Mouse (Mus musculus) hindbrain, embryonic 11.5 days (tissue): ENCODE measurements around the gene Mettl1. TPM values are rescaled to one million over a fixed set of nuclear protein-coding genes. Genes with fewer than 3 reads are reported as not detected.

Experiments used
- ATAC-seq: fragments of 200-750 bp; cut with Nextera tagmentation; 2 replicates; pipeline ENCODE4 v1.8.0; 2017; ENCODE audit warnings: mild to moderate bottlenecking, moderate TSS enrichment, moderate library complexity; ENCODE audit not compliant: low FRiP score
- DNase-seq: peaks from one replicate; pipeline ENCODE4 v3.0.0-alpha.2; 2015; ENCODE audit warnings: low spot score
- H3K27ac ChIP-seq: fragments of 300-500 bp; sonication (generic); 2 replicates; pipeline ENCODE4 v1.5.1; 2014; ENCODE audit warnings: mild to moderate bottlenecking, low read depth, low read length
- H3K27me3 ChIP-seq: fragments of 300-500 bp; sonication (generic); 2 replicates; pipeline ENCODE4 v1.6.1; 2014; ENCODE audit warnings: mild to moderate bottlenecking, low read length, moderate library complexity, mixed read lengths; ENCODE audit not compliant: control insufficient read depth, insufficient read depth
- H3K36me3 ChIP-seq: fragments of 300-500 bp; sonication (generic); 2 replicates; pipeline ENCODE4 v1.6.1; 2014; ENCODE audit warnings: mild to moderate bottlenecking, low read length, moderate library complexity, mixed read lengths; ENCODE audit not compliant: control insufficient read depth, insufficient read depth
- H3K4me1 ChIP-seq: fragments of 300-500 bp; sonication (generic); replicated peaks from 2 replicates; pipeline ENCODE4 v1.6.1; 2014; ENCODE audit warnings: low read length, mixed read lengths; ENCODE audit not compliant: control insufficient read depth, insufficient read depth
- H3K4me2 ChIP-seq: fragments of 300-500 bp; sonication (generic); replicated peaks from 2 replicates; pipeline ENCODE4 v1.6.1; 2014; ENCODE audit warnings: mild to moderate bottlenecking, low read depth, low read length
- H3K4me3 ChIP-seq: fragments of 300-500 bp; sonication (generic); 2 replicates; pipeline ENCODE4 v1.5.1; 2014; ENCODE audit warnings: low read depth, low read length
- H3K9ac ChIP-seq: fragments of 300-500 bp; sonication (generic); 2 replicates; pipeline ENCODE4 v1.6.1; 2014; ENCODE audit warnings: low read depth, low read length
- H3K9me3 ChIP-seq: fragments of 300-500 bp; sonication (generic); 2 replicates; pipeline ENCODE4 v1.6.1; 2016; ENCODE audit warnings: low read length; ENCODE audit not compliant: control insufficient read depth
- WGBS: fragments of 180-500 bp; shearing (Covaris S2); extraction: QIAGEN DNeasy Blood & Tissue Kit; methylation state at CpG from one replicate; pipeline ENCODE4 v1.1.7; 2014; 5-methylcytosine and 5-hydroxymethylcytosine counted together
- polyA plus RNA-seq: library from polyadenylated mRNA; unstranded; fragments of >200 nt; fragmentation: Nextera tagmentation; extraction: Ambion mirVana; gene quantifications from 2 replicates; pipeline ENCODE4 v1.2.1, GENCODE M21; 2014

The Mettl1 gene
- polyA plus RNA-seq, 1 experiment from 2014 or later: 36.7 TPM

DNA sequence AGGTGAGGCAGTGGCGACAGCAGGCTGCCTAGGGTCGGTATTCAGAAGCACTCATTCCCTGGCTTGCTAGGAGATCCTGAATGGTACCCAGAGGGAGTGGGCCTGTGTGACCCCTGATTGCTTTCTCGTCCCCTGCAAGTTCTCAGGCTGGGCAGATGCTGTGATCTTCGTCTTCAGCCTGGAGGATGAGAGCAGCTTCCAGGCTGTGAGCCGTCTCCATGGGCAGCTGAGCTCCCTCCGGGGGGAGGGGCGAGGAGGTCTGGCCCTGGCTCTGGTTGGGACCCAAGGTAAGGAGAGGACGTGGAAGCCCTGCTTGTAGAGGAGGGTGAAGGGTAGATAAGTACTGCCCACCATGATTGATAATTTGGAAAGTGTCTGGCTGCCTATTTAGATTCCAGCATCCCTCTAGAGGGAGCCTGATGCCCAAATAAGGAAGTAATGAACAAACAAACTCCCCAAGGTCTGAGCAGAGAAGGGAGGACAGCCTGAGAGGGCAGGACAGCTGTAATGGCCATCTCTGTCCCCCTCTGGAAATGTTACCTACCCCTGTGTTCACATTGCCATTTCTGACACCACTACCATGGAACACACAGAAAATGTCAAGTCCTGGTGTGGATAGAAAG, 42.2 kb downstream of the Mettl1 start:
- Histone ChIP-seq H3K4me3 (no peak overlapping the region), H3K9me3 (no peaks in the 10 kb centered on the region), H3K36me3 (no peaks in the 10 kb centered on the region), H3K4me1 (peaks cover 18% of the 10 kb centered on the region), H3K9ac (no peak overlapping the region), H3K4me2 (no peak overlapping the region), H3K27ac (no peak overlapping the region), H3K27me3 (peaks cover 41% of the 10 kb centered on the region)
- ATAC-seq (no peak), DNase-seq (no peak)
- WGBS: 38% methylated on average over 8 of the region's 8 CpGs

DNA sequence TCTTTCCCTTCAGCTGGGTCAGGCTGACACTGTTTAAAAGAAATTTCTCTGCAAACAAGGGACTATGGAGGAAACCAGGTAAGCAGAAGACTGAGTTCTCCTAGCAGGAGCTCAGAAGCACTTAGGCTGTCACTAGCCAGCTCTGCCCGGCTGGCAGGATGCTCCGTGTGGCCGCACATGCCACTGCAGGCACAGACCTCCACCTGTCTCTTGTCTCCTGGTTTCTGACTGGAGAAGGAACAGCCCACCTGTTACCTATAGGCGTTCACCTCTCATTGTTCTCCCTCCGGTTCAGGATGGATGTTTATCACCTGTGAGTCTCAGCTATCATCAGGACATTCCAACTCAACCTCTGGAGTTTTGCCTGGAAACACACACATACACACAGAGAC, 42.7 kb downstream of the Mettl1 start:
- Histone ChIP-seq H3K4me2 (no peak overlapping the region), H3K27ac (no peak overlapping the region), H3K27me3 (peaks cover 42% of the 10 kb centered on the region), H3K4me1 (peaks cover 18% of the 10 kb centered on the region), H3K36me3 (no peaks in the 10 kb centered on the region), H3K9ac (no peak overlapping the region), H3K4me3 (no peak overlapping the region), H3K9me3 (no peaks in the 10 kb centered on the region)
- DNase-seq: no peak
- no peak for ATAC-seq
- WGBS: 60% methylated on average over 5 of the region's 5 CpGs

DNA sequence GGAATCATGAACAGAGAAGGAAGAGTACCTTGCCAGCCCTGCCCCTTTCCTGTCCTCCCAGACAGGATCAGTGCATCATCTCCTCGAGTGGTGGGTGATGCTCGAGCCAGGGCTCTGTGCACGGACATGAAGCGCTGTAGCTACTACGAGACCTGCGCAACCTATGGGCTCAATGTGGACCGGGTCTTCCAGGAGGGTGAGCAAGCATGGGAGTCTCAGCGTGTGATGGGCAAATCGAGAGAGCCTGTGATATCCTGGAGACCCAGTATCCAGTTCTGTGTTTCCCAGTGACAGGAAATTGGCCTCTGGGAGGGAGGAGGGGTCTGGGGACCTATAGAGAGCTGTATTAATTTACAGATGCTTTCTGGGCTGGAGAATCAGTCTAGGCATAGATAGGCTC, 43.8 kb downstream of the Mettl1 start:
- Histone ChIP-seq H3K9ac (no peak overlapping the region), H3K9me3 (no peaks in the 10 kb centered on the region), H3K4me2 (no peak overlapping the region), H3K27me3 (peaks cover 42% of the 10 kb centered on the region), H3K4me1 (peaks cover 12% of the 10 kb centered on the region), H3K36me3 (no peaks in the 10 kb centered on the region), H3K27ac (no peak overlapping the region), H3K4me3 (no peak overlapping the region)
- no peak for DNase-seq
- no peak for ATAC-seq
- 86% methylated on average over 9 of the region's 9 CpGs for WGBS

DNA sequence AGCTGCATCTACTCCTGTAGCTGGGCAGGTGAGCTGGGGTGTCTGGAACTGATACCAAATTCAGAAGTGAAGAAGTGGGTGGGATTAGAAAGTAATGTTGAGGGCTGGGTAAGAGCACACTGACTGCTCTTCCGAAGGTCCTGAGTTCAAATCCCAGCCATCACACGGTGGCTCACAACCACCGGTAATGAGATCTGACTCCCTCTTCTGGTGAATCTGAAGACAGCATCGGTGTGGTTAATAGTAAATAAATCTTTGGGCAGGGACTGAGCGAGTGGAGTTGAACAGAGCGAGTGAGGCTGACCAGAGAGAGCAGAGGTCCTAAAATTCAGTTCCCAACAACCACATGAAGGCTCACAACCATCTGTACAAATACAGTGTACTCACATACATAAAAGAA, 44.4 kb downstream of the Mettl1 start:
- Histone ChIP-seq H3K9me3 (no peaks in the 10 kb centered on the region), H3K4me2 (no peak overlapping the region), H3K4me3 (no peak overlapping the region), H3K4me1 (peaks cover 6% of the 10 kb centered on the region), H3K36me3 (no peaks in the 10 kb centered on the region), H3K27me3 (peaks cover 42% of the 10 kb centered on the region), H3K9ac (no peak overlapping the region), H3K27ac (no peak overlapping the region)
- DNase-seq: no peak
- WGBS: 76% methylated on average over 6 of the region's 6 CpGs
- ATAC-seq: no peak

DNA sequence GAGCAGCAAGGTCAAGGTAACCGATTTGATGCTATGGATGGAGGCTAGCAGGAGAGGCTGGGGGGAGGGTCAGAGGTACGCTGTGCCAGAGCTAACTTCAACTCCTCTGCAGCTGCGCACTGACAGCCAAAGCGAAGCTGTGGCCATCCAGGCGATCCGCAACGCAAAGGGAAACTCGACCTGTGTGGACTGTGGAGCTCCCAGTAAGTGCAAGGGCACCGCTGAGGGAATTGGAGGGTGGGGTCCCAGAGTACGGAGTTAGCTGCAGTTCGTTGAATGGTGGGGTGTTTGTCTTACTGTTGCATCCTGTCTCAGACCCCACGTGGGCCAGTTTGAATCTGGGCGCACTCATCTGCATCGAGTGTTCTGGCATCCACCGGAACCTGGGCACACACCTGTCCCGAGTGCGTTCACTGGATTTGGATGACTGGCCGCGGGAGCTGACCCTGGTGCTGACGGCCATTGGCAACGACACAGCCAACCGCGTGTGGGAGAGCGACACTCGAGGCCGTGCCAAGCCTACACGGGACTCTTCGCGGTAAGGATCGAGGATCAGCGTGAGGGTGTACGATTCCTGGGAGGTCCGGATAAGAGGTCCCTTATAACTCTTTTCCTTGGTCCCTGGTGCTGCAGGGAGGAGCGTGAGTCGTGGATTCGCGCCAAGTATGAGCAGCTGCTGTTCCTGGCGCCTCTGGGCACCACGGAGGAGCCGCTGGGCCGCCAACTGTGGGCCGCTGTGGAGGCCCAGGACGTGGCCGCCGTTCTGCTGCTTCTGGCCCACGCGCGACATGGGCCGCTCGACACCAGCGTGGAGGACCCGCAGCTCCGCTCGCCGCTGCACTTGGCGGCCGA, 49.6 kb downstream of the Mettl1 start:
- no peak for ATAC-seq
- Histone ChIP-seq H3K27me3 (peaks cover 48% of the 10 kb centered on the region), H3K27ac (no peak overlapping the region), H3K4me2 (no peak overlapping the region; the same call in 1 of the 2 replicates), H3K4me1 (0 out of 2 replicates have a peak, but pooled peaks cover 3% of the 10 kb centered on the region), H3K4me3 (no peak overlapping the region), H3K9me3 (no peaks in the 10 kb centered on the region), H3K9ac (no peak overlapping the region), H3K36me3 (no peaks in the 10 kb centered on the region)
- 7% methylated on average over 57 of the region's 57 CpGs for WGBS
- DNase-seq: peak; percentile 51

DNA sequence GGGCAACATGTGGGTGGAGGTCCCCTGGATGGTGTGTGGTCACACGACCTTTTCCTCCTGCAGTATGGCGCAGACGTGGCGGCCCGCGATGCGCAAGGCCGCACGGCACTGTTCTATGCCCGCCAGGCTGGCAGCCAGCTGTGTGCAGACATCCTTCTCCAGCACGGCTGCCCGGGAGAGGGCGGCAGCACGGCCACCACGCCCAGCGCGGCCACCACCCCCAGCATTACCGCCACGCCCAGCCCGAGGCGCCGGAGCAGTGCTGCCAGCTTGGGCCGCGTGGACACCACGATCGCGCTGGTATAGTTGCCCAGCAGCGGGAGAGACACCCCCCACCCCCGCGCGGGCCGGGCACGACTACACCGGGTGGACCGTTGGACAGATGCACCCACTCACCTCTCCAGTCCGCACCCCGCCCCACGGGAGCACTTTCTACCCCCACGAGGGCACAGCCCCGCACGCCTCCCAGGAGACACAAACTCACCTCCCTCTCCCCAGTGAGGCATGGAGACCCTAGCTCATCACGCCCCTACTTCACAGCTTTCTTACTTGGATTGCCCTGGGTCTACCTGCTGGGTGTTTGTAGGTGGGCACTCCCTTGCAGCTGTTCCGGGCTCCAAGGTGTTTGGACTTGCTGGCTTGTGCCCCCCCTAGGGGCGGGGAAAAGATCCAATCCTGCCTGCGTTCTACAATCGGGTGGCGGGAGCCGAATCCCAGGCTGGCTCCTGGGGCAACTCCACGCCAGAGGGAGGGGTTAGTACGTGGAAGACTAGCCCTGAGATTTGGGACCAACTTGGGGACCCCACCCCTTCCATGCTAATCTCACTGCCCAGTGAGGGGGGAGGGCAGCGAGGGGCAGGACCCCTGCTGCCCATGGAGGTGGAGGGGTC, 50.5 kb downstream of the Mettl1 start:
- H3K36me3 ChIP-seq: no peaks in the 10 kb centered on the region
- DNase-seq: peak; percentile 28
- WGBS: 6% methylated on average over 47 of the region's 51 CpGs
- no peaks in the 10 kb centered on the region for H3K9me3 ChIP-seq
- H3K4me1 ChIP-seq: 0 out of 2 replicates have a peak, but pooled peaks cover 3% of the 10 kb centered on the region
- peak; percentile 25; the same call in 1 of the 2 replicates for ATAC-seq
- peaks cover 48% of the 10 kb centered on the region for H3K27me3 ChIP-seq
- H3K4me2 ChIP-seq: no peak overlapping the region; the same call in 1 of the 2 replicates
- peak overlapping the region; percentile 17; the same call in 1 of the 2 replicates for H3K4me3 ChIP-seq
- no peak overlapping the region for H3K27ac ChIP-seq
- peak overlapping the region; percentile 27; the same call in 1 of the 2 replicates for H3K9ac ChIP-seq

DNA sequence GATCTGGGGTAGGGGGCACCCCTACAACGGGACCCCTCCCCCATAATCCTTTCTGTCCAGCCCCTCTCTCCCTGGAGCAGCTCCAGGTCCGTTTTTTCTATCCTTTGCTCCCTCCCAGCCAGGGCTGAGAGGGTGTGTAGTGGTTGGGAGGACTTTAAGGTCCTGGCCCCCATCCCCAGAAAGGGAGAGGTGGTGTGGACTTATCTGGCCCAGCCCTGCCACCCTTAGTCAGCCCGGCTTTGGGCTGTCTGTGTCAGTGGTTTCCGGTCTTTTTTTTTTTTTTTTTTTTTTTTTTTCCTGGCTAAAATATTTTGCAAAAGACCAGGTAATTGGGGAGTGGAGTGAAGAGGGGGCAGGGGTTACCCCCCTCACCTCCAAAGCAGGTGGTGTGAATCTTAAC, 51.5 kb downstream of the Mettl1 start:
- no peak overlapping the region for H3K4me2 ChIP-seq
- no peak overlapping the region for H3K27ac ChIP-seq
- H3K27me3 ChIP-seq: peaks cover 45% of the 10 kb centered on the region
- no peak overlapping the region for H3K9ac ChIP-seq
- no peak overlapping the region for H3K4me3 ChIP-seq
- DNase-seq (no peak), ATAC-seq (no peak)
- WGBS: 52% methylated on average over 4 of the region's 4 CpGs
- no peaks in the 10 kb centered on the region for H3K36me3 ChIP-seq
- H3K9me3 ChIP-seq: no peaks in the 10 kb centered on the region
- H3K4me1 ChIP-seq: 0 out of 2 replicates have a peak, but pooled peaks cover 3% of the 10 kb centered on the region

DNA sequence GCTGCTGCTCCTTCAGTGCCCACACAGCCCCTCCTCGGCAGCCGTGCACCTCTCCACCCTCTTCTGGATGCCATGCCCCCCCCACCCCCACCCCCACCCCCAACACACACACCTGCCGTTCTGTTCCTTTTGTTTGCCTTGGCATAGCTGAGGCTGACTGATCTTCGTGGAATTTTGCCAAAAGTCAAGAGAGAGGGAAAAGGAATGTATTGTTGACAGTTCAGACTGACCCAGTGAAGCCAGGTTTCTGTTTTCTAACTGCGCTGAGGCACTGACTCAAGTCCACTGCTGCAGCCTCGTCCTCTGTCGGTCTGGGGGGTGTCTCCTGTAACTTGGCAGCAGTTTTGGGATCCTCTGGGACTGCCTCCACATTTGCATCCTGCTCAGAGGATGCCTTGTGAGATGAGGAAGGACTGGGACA, 53.2 kb downstream of the Mettl1 start:
- Histone ChIP-seq H3K27me3 (peaks cover 39% of the 10 kb centered on the region), H3K36me3 (0 out of 2 replicates have a peak, but pooled peaks cover 4% of the 10 kb centered on the region), H3K4me2 (no peak overlapping the region), H3K9me3 (no peaks in the 10 kb centered on the region), H3K4me3 (no peak overlapping the region), H3K9ac (no peak overlapping the region), H3K27ac (no peak overlapping the region), H3K4me1 (0 out of 2 replicates have a peak, but pooled peaks cover 3% of the 10 kb centered on the region)
- WGBS: 71% methylated on average over 7 of the region's 7 CpGs
- ATAC-seq (no peak), DNase-seq (no peak)
